In genomic region chr3:95317414-95318080, GRCm38 (mm10) we compare ENCODE assay signal across 8 mouse cellular contexts. TPM values are rescaled to one million over a fixed set of nuclear protein-coding genes. Genes with fewer than 3 reads are reported as not detected.
DNase-seq lines count a peak whose midpoint lies in the region; ATAC-seq and TF ChIP-seq lines count a peak whose summit lies in the region.

No protein-coding gene starts in this region.

- peak overlapping the region; percentile 31; the same call in 1 of the 2 replicates for H3K27ac ChIP-seq in forebrain, embryonic 10.5 days
- H3K27ac ChIP-seq in forebrain, embryonic 15.5 days (replicated peaks) = no peak overlapping the region
- no peak overlapping the region for H3K27ac ChIP-seq in bone marrow macrophage, adult 2 months (ENCODE audit: insufficient read depth, low read depth, low read length)
- no peak overlapping the region for H3K27ac ChIP-seq in forebrain, embryonic 13.5 days
- 0 out of 2 replicates have a peak overlapping the region, but pooled peaks have one; percentile 14 for H3K27ac ChIP-seq in hindbrain, embryonic 13.5 days

- WGBS in forebrain, embryonic 10.5 days = 23% methylated on average over 12 of the region's 12 CpGs
- 20% methylated on average over 12 of the region's 12 CpGs for WGBS in forebrain, embryonic 15.5 days
- WGBS in forebrain, embryonic 13.5 days = 20% methylated on average over 12 of the region's 12 CpGs
- 23% methylated on average over 12 of the region's 12 CpGs for WGBS in hindbrain, embryonic 13.5 days

- no peak for ATAC-seq in forebrain, embryonic 15.5 days (replicated peaks)
- no peak for ATAC-seq in forebrain, embryonic 13.5 days
- ATAC-seq in hindbrain, embryonic 13.5 days (ENCODE audit: low FRiP score) = no peak
- ATAC-seq in megakaryocyte progenitor cell, adult 5-6 weeks (replicated peaks; ENCODE audit: poor library complexity) = peak; percentile 29

- peak; percentile 54 for DNase-seq in forebrain, embryonic 10.5 days (ENCODE audit: extremely low spot score, low spot score)
- peak; percentile 55 to 61 for DNase-seq in left cerebral cortex, postnatal 25 days (ENCODE audit: low spot score in 2 of 2)
- DNase-seq in spleen, adult 18-20 months = peak; percentile 39 to 66

- H3K9ac ChIP-seq in forebrain, embryonic 15.5 days (replicated peaks) = no peak overlapping the region
- no peak overlapping the region for H3K9ac ChIP-seq in forebrain, embryonic 13.5 days
- H3K9ac ChIP-seq in hindbrain, embryonic 13.5 days = peak overlapping the region; percentile 20; the same call in 1 of the 2 replicates

- no peaks in the 10 kb centered on the region for H3K27me3 ChIP-seq in forebrain, embryonic 10.5 days (ENCODE audit: poor library complexity, severe bottlenecking)
- no peaks in the 10 kb centered on the region for H3K27me3 ChIP-seq in forebrain, embryonic 15.5 days
- H3K27me3 ChIP-seq in forebrain, embryonic 13.5 days = no peaks in the 10 kb centered on the region
- H3K27me3 ChIP-seq in hindbrain, embryonic 13.5 days = no peaks in the 10 kb centered on the region

- H3K4me1 ChIP-seq in forebrain, embryonic 10.5 days = peaks cover 62% of the 10 kb centered on the region
- H3K4me1 ChIP-seq in forebrain, embryonic 15.5 days = peaks cover 33% of the 10 kb centered on the region
- H3K4me1 ChIP-seq in bone marrow macrophage, adult 2 months (ENCODE audit: control insufficient read depth, insufficient read depth, low read length) = peaks cover 32% of the 10 kb centered on the region
- H3K4me1 ChIP-seq in forebrain, embryonic 13.5 days = peaks cover 32% of the 10 kb centered on the region
- H3K4me1 ChIP-seq in hindbrain, embryonic 13.5 days (replicated peaks) = peaks cover 42% of the 10 kb centered on the region

- no peak overlapping the region for H3K4me2 ChIP-seq in forebrain, embryonic 15.5 days (replicated peaks)
- peak overlapping the region; percentile 19 for H3K4me2 ChIP-seq in forebrain, embryonic 13.5 days
- peak overlapping the region; percentile 2; the same call in 1 of the 2 replicates for H3K4me2 ChIP-seq in hindbrain, embryonic 13.5 days

- H3K4me3 ChIP-seq in forebrain, embryonic 10.5 days = peak overlapping the region; percentile 26
- no peak overlapping the region for H3K4me3 ChIP-seq in forebrain, embryonic 15.5 days
- 0 out of 2 replicates have a peak overlapping the region, but pooled peaks have one; percentile 9 for H3K4me3 ChIP-seq in bone marrow macrophage, adult 2 months (ENCODE audit: insufficient read depth, low read length)
- no peak overlapping the region for H3K4me3 ChIP-seq in forebrain, embryonic 13.5 days
- H3K4me3 ChIP-seq in hindbrain, embryonic 13.5 days = 0 out of 2 replicates have a peak overlapping the region, but pooled peaks have one; percentile 1

- no peak for TF ChIP-seq POLR2A in bone marrow macrophage, adult 2 months (IDR thresholded peaks at IDR 0.05; ENCODE audit: borderline replicate concordance, low read depth, low read length)

- intact Hi-C loops in left cerebral cortex, postnatal 25 days (cut with DNase I) = no loop called here

- H3K36me3 ChIP-seq in forebrain, embryonic 10.5 days (replicated peaks) = peaks cover 46% of the 10 kb centered on the region
- peaks cover 26% of the 10 kb centered on the region for H3K36me3 ChIP-seq in forebrain, embryonic 15.5 days
- peaks cover 33% of the 10 kb centered on the region for H3K36me3 ChIP-seq in forebrain, embryonic 13.5 days (ENCODE audit: poor library complexity, severe bottlenecking)
- peaks cover 26% of the 10 kb centered on the region for H3K36me3 ChIP-seq in hindbrain, embryonic 13.5 days

- H3K9me3 ChIP-seq in forebrain, embryonic 10.5 days = no peaks in the 10 kb centered on the region
- no peaks in the 10 kb centered on the region for H3K9me3 ChIP-seq in forebrain, embryonic 15.5 days
- no peaks in the 10 kb centered on the region for H3K9me3 ChIP-seq in forebrain, embryonic 13.5 days (replicated peaks)
- H3K9me3 ChIP-seq in hindbrain, embryonic 13.5 days = no peaks in the 10 kb centered on the region

- TF ChIP-seq CTCF in bone marrow macrophage, adult 2 months (IDR thresholded peaks at IDR 0.05; ENCODE audit: low read depth, low read length) = peak; percentile 17; the same call in 1 of the 2 replicates

RNA-seq across cellular contexts. Expression of gene Cers2, which starts 3.0 kb away (rescaled TPM):
- 119 and 130 TPM in 2 replicates for polyA plus RNA-seq in forebrain, embryonic 10.5 days (2016; fragmentation: Nextera tagmentation; extraction: Ambion mirVana)
- 96.7 and 101 TPM in 2 replicates for polyA plus RNA-seq in forebrain, embryonic 15.5 days (2015; fragmentation: Nextera tagmentation; extraction: Ambion mirVana)
- polyA plus RNA-seq in bone marrow macrophage, adult 2 months (2012; ENCODE audit: insufficient read depth, insufficient read length, missing spikeins) = 173 and 186 TPM in 2 replicates
- polyA plus RNA-seq in forebrain, embryonic 13.5 days (2015; fragmentation: Nextera tagmentation; extraction: Ambion mirVana) = 98.4 and 103 TPM in 2 replicates
- polyA plus RNA-seq in hindbrain, embryonic 13.5 days (2015; fragmentation: Nextera tagmentation; extraction: Ambion mirVana) = 91.8 and 93.7 TPM in 2 replicates
- total RNA-seq in left cerebral cortex, postnatal 25 days (2021) = 10 to 100 TPM; 44.5 to 48.9 TPM
- total RNA-seq in megakaryocyte progenitor cell, adult 5-6 weeks (2015) = 193 and 203 TPM in 2 replicates
- total RNA-seq in megakaryocyte progenitor cell, adult 5-6 weeks (2017) = 91.3 and 98.4 TPM in 2 replicates

RNA-seq across cellular contexts. Expression of gene Anxa9, which starts 10.6 kb away (rescaled TPM):
- 1.8 and 1.9 TPM in 2 replicates for polyA plus RNA-seq in forebrain, embryonic 10.5 days (2016; fragmentation: Nextera tagmentation; extraction: Ambion mirVana)
- polyA plus RNA-seq in forebrain, embryonic 15.5 days (2015; fragmentation: Nextera tagmentation; extraction: Ambion mirVana) = 0.47 and 0.61 TPM in 2 replicates
- polyA plus RNA-seq in bone marrow macrophage, adult 2 months (2012; ENCODE audit: insufficient read depth, insufficient read length, missing spikeins) = 11.1 and 15.4 TPM in 2 replicates
- 0.52 and 1.1 TPM in 2 replicates for polyA plus RNA-seq in forebrain, embryonic 13.5 days (2015; fragmentation: Nextera tagmentation; extraction: Ambion mirVana)
- polyA plus RNA-seq in hindbrain, embryonic 13.5 days (2015; fragmentation: Nextera tagmentation; extraction: Ambion mirVana) = 0.31 and 0.38 TPM in 2 replicates
- total RNA-seq in left cerebral cortex, postnatal 25 days (2021) = under 1 TPM; 0.57 to 0.78 TPM
- 11.2 and 15.9 TPM in 2 replicates for total RNA-seq in megakaryocyte progenitor cell, adult 5-6 weeks (2015)
- 5.5 and 7.0 TPM in 2 replicates for total RNA-seq in megakaryocyte progenitor cell, adult 5-6 weeks (2017)

RNA-seq across cellular contexts. Expression of gene Prune1, which starts 35.7 kb away (rescaled TPM):
- 26.2 and 26.9 TPM in 2 replicates for polyA plus RNA-seq in forebrain, embryonic 10.5 days (2016; fragmentation: Nextera tagmentation; extraction: Ambion mirVana)
- polyA plus RNA-seq in forebrain, embryonic 15.5 days (2015; fragmentation: Nextera tagmentation; extraction: Ambion mirVana) = 42.0 and 44.4 TPM in 2 replicates
- 15.6 and 16.6 TPM in 2 replicates for polyA plus RNA-seq in bone marrow macrophage, adult 2 months (2012; ENCODE audit: insufficient read depth, insufficient read length, missing spikeins)
- polyA plus RNA-seq in forebrain, embryonic 13.5 days (2015; fragmentation: Nextera tagmentation; extraction: Ambion mirVana) = 28.4 and 32.7 TPM in 2 replicates
- polyA plus RNA-seq in hindbrain, embryonic 13.5 days (2015; fragmentation: Nextera tagmentation; extraction: Ambion mirVana) = 50.3 and 51.8 TPM in 2 replicates
- total RNA-seq in left cerebral cortex, postnatal 25 days (2021) = 10 to 100 TPM; 22.6 to 24.8 TPM
- total RNA-seq in megakaryocyte progenitor cell, adult 5-6 weeks (2015) = 14.8 and 15.2 TPM in 2 replicates
- 7.8 and 11.8 TPM in 2 replicates for total RNA-seq in megakaryocyte progenitor cell, adult 5-6 weeks (2017)

RNA-seq across cellular contexts. Expression of gene Mindy1, which starts 36.4 kb away (rescaled TPM):
- 27.2 and 27.9 TPM in 2 replicates for polyA plus RNA-seq in forebrain, embryonic 10.5 days (2016; fragmentation: Nextera tagmentation; extraction: Ambion mirVana)
- polyA plus RNA-seq in forebrain, embryonic 15.5 days (2015; fragmentation: Nextera tagmentation; extraction: Ambion mirVana) = 46.1 and 46.2 TPM in 2 replicates
- polyA plus RNA-seq in bone marrow macrophage, adult 2 months (2012; ENCODE audit: insufficient read depth, insufficient read length, missing spikeins) = 50.7 and 70.7 TPM in 2 replicates
- 39.6 and 40.0 TPM in 2 replicates for polyA plus RNA-seq in forebrain, embryonic 13.5 days (2015; fragmentation: Nextera tagmentation; extraction: Ambion mirVana)
- 42.2 and 43.0 TPM in 2 replicates for polyA plus RNA-seq in hindbrain, embryonic 13.5 days (2015; fragmentation: Nextera tagmentation; extraction: Ambion mirVana)
- total RNA-seq in left cerebral cortex, postnatal 25 days (2021) = 10 to 100 TPM; 18.7 to 20.5 TPM
- total RNA-seq in megakaryocyte progenitor cell, adult 5-6 weeks (2015) = 30.9 and 33.2 TPM in 2 replicates
- total RNA-seq in megakaryocyte progenitor cell, adult 5-6 weeks (2017) = 22.7 and 23.6 TPM in 2 replicates

RNA-seq across cellular contexts. Expression of gene Setdb1, which starts 39.5 kb away (rescaled TPM):
- polyA plus RNA-seq in forebrain, embryonic 10.5 days (2016; fragmentation: Nextera tagmentation; extraction: Ambion mirVana) = 59.1 and 64.2 TPM in 2 replicates
- 45.2 and 48.8 TPM in 2 replicates for polyA plus RNA-seq in forebrain, embryonic 15.5 days (2015; fragmentation: Nextera tagmentation; extraction: Ambion mirVana)
- polyA plus RNA-seq in bone marrow macrophage, adult 2 months (2012; ENCODE audit: insufficient read depth, insufficient read length, missing spikeins) = 34.2 and 37.2 TPM in 2 replicates
- polyA plus RNA-seq in forebrain, embryonic 13.5 days (2015; fragmentation: Nextera tagmentation; extraction: Ambion mirVana) = 45.4 and 51.8 TPM in 2 replicates
- polyA plus RNA-seq in hindbrain, embryonic 13.5 days (2015; fragmentation: Nextera tagmentation; extraction: Ambion mirVana) = 45.6 and 46.2 TPM in 2 replicates
- 10 to 100 TPM; 34.7 to 37.4 TPM for total RNA-seq in left cerebral cortex, postnatal 25 days (2021)
- 37.0 and 37.8 TPM in 2 replicates for total RNA-seq in megakaryocyte progenitor cell, adult 5-6 weeks (2015)
- 31.5 and 34.7 TPM in 2 replicates for total RNA-seq in megakaryocyte progenitor cell, adult 5-6 weeks (2017)

Comparison
In these comparisons a context has a peak if more than half of its experiments do, and no peak if none do; other contexts are left out.
1. H3K27ac ChIP-seq: peak in forebrain, embryonic 10.5 days (single experiment) and hindbrain, embryonic 13.5 days (single experiment); none in forebrain, embryonic 15.5 days (single experiment), bone marrow macrophage, adult 2 months (single experiment) and forebrain, embryonic 13.5 days (single experiment).
2. H3K4me3 ChIP-seq: peak in forebrain, embryonic 10.5 days (single experiment), bone marrow macrophage, adult 2 months (single experiment) and hindbrain, embryonic 13.5 days (single experiment); none in forebrain, embryonic 15.5 days (single experiment) and forebrain, embryonic 13.5 days (single experiment).
3. Peak in every context shown above with its lines, with median percentiles within 50 percentile points of each other: DNase-seq.